Mouse (Mus musculus) ES-E14 (cell line): Measurements from ENCODE around the gene Macrod1.

Experiments
- CHD2 ChIP-seq: IDR thresholded peaks from 2 replicates; pipeline ENCODE4 v1.6.1; 2014; ENCODE audit warnings: mild to moderate bottlenecking, low read depth, low read length, inconsistent platforms
- HCFC1 ChIP-seq: IDR thresholded peaks from 2 replicates; pipeline ENCODE4 v1.6.1; 2012; ENCODE audit warnings: low read length, inconsistent platforms, borderline replicate concordance; ENCODE audit not compliant: insufficient read depth
- MAFK ChIP-seq: IDR thresholded peaks from 2 replicates; pipeline ENCODE4 v1.6.1; 2014; ENCODE audit warnings: mild to moderate bottlenecking, low read depth, low read length, inconsistent platforms; ENCODE audit not compliant: insufficient read depth
- ZC3H11A ChIP-seq: IDR thresholded peaks from 2 replicates; pipeline ENCODE4 v1.6.1; 2012; ENCODE audit warnings: low read depth, mild to moderate bottlenecking, inconsistent platforms, low read length, borderline replicate concordance

GRCm38 (mm10) chr19:7133436-7133835 is 76.8 kb downstream of the Macrod1 start:
- no peak for TF ChIP-seq MAFK
- TF ChIP-seq ZC3H11A: no peak
- no peak for TF ChIP-seq CHD2
- no peak for TF ChIP-seq HCFC1
